Mouse (Mus musculus) limb, embryonic 10.5 days (tissue): ENCODE results near the gene Bco2. TPM values are rescaled to one million over a fixed set of nuclear protein-coding genes. Genes with fewer than 3 reads are reported as not detected.

ENCODE experiments used
- DNase-seq: peaks from one replicate; pipeline ENCODE4 v3.0.0-alpha.2; 2017; ENCODE audit warnings: low spot score
- H3K27ac ChIP-seq: fragments of 300-500 bp; sonication (generic); 2 replicates; pipeline ENCODE4 v1.5.1; 2016; ENCODE audit warnings: mild to moderate bottlenecking
- H3K27me3 ChIP-seq: fragments of 300-500 bp; sonication (generic); 2 replicates; pipeline ENCODE4 v1.6.1; 2016; ENCODE audit warnings: low read depth, mild to moderate bottlenecking; ENCODE audit not compliant: poor library complexity, severe bottlenecking
- H3K36me3 ChIP-seq: fragments of 300-500 bp; sonication (generic); 2 replicates; pipeline ENCODE4 v1.6.1; 2016; ENCODE audit warnings: mild to moderate bottlenecking, moderate library complexity
- H3K4me1 ChIP-seq: fragments of 300-500 bp; sonication (generic); 2 replicates; pipeline ENCODE4 v1.6.1; 2016
- H3K4me3 ChIP-seq: fragments of 300-500 bp; sonication (generic); 2 replicates; pipeline ENCODE4 v1.5.1; 2016; ENCODE audit warnings: mild to moderate bottlenecking, moderate library complexity
- H3K9me3 ChIP-seq: fragments of 300-500 bp; sonication (generic); replicated peaks from 2 replicates; pipeline ENCODE4 v1.6.1; 2016; ENCODE audit warnings: mild to moderate bottlenecking
- WGBS: fragments of 180-500 bp; shearing (Covaris S2); methylation state at CpG from one replicate; pipeline ENCODE4 v1.1.7; 2016; 5-methylcytosine and 5-hydroxymethylcytosine counted together
- polyA plus RNA-seq: library from polyadenylated mRNA; unstranded; fragments of >200 nt; fragmentation: Nextera tagmentation; extraction: Ambion mirVana; gene quantifications from 2 replicates; pipeline ENCODE4 v1.2.1, GENCODE M21; 2016

Bco2 gene
- polyA plus RNA-seq, 1 experiment from 2014 or later, result 0.06 TPM

DNA sequence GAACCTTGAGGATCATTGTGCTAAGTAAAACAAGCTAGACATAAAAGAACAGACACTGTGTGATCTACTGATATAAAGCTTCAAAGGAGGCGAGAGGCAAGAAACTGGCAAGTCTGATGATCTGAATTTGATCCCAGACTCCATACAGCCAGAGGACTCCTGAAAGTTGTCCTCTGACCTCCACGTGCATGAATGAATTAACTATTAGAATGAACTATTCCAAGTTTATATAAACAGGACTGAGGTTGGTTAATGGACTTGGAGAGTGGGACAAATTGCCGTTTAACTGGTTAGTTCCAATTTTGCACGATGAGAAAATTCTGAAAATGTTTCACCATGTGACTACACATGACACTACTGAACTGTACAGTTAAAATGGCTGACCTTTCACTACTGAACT is 6.0 kb downstream of the Bco2 start:
- DNase-seq, result no peak
- Histone ChIP-seq H3K4me1 (no peaks in the 10 kb centered on the region), H3K9me3 (no peaks in the 10 kb centered on the region), H3K36me3 (no peaks in the 10 kb centered on the region), H3K4me3 (no peak overlapping the region), H3K27ac (no peak overlapping the region), H3K27me3 (no peaks in the 10 kb centered on the region)
- WGBS, result 92% methylated on average over 4 of the region's 4 CpGs

DNA sequence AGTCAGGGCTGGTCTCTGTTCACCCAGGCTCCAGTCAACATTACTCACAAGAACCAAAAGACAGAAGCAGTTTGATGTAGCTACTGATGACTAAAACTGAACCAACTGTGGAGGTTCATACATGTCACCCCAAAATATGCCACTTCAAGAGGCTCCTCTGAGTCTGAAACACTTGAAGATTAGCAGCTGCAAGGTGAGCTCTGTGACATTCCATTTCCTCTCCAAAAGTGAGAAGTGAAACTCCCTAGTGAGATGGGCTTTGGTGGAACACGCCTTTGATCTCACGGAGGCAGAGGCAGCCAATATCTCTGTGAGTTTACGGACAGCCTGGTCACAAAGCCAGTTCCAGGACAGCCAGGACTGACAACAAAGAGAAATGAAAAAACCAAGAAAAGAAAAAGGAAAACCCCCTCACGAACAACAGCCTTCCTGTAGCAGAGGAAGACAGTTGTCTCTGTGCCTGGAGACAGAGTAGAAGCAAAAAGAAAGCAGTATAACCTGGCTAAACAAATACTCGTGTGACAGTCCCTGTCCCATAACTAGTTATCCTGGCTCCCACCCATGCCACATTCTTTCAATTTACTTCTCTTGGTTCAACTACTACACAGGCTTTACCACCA is 7.0 kb downstream of the Bco2 start:
- no peak for DNase-seq
- WGBS, result 38% methylated on average over 5 of the region's 5 CpGs
- H3K27me3 ChIP-seq, result no peaks in the 10 kb centered on the region
- no peaks in the 10 kb centered on the region for H3K9me3 ChIP-seq
- H3K36me3 ChIP-seq, result no peaks in the 10 kb centered on the region
- no peak overlapping the region for H3K27ac ChIP-seq
- no peak overlapping the region for H3K4me3 ChIP-seq
- H3K4me1 ChIP-seq, result no peaks in the 10 kb centered on the region

DNA sequence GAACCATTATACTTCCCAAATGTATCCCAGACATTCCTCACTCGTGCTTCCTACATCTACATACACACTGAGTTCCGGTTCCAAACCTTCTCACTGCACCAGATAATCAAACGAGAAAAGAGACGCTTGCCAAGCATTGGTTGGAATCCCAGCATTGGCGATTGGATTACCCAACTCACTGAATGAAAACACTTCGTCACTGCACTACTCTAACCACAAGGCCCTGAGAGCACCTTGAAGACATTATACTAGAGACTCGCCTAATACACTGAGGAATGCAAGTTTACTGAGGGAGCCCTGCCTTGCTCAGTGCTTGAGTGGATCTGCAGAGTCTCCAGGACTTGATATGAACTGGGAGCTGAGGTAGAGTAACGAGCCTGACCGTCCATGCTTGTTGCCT is 12.6 kb downstream of the Bco2 start:
- no peak for DNase-seq
- H3K4me3 ChIP-seq, result no peak overlapping the region
- no peaks in the 10 kb centered on the region for H3K9me3 ChIP-seq
- H3K27ac ChIP-seq, result no peak overlapping the region
- no peaks in the 10 kb centered on the region for H3K36me3 ChIP-seq
- H3K4me1 ChIP-seq, result peaks cover 7% of the 10 kb centered on the region; the same call in 1 of the 2 replicates
- 82% methylated on average over 9 of the region's 9 CpGs for WGBS
- no peaks in the 10 kb centered on the region for H3K27me3 ChIP-seq

DNA sequence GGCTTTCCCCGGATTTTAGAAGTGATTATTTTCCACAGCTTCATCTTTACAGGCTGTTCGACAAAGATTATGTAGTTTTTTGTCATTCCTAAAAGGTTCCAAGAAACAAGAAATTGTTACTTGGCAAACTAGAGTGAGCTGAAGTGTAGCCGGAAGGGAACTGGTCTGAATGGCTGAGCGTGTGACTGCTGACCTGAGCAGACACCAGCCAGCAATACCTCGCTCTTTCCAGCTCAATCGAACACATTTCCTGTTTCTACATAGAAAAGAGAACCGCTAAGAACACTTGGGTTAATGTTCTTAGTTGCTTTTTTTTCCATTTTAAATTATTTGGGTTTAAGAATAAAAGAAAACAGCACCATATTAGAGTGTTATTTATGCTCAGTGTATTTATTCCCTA is 14.8 kb downstream of the Bco2 start:
- no peak for DNase-seq
- no peak overlapping the region for H3K27ac ChIP-seq
- peaks cover 7% of the 10 kb centered on the region; the same call in 1 of the 2 replicates for H3K4me1 ChIP-seq
- no peaks in the 10 kb centered on the region for H3K27me3 ChIP-seq
- WGBS, result 81% methylated on average over 7 of the region's 7 CpGs
- H3K9me3 ChIP-seq, result no peaks in the 10 kb centered on the region
- H3K4me3 ChIP-seq, result no peak overlapping the region
- H3K36me3 ChIP-seq, result no peaks in the 10 kb centered on the region

DNA sequence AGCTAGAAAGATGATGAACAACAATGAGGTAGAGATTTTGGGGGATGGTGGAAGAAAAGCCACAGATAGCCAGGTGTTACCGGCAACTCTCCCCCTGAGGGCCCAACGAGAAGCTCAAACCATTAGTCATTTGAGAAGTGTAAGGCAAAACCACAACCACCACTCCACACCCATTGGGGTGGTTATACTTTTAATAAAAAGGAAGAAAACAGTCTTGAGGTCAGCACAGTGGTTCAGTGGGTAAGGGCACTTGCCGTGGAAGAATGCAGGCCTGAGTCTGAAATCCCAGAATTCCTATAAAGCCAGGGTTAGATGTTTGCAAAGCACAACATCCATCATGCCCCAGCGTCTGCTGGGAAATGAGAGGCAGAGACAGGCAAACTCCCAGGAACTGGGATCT is 17.7 kb downstream of the Bco2 start:
- no peak for DNase-seq
- Histone ChIP-seq H3K4me1 (peaks cover 7% of the 10 kb centered on the region; the same call in 1 of the 2 replicates), H3K9me3 (no peaks in the 10 kb centered on the region), H3K36me3 (no peaks in the 10 kb centered on the region), H3K4me3 (no peak overlapping the region), H3K27me3 (no peaks in the 10 kb centered on the region), H3K27ac (no peak overlapping the region)
- 67% methylated on average over 4 of the region's 4 CpGs for WGBS

DNA sequence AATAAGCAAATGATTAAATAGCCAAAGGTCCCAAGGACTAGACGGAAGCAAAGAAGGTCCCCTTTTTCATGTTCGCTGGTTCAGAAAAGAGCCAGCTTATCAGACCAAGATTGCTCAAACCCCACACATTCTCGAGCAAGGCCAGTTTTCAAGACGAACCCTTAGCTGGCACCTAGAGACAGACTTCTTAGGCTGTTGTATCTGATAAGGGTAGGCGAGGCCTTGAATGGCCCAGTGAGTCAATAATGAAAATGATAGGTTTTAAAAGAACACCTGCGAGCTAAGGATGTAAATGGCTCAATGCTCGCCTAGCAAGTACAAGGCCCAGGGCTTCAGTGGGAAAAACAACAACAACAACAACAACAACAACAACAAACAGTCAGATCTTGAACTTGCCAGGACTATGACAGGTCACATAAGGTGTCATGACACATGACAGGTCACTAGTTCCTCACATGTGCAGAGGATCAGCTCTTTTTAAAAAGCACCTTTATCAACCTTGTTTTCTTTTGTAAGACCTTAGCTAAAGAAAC is 18.3 kb downstream of the Bco2 start:
- H3K9me3 ChIP-seq, result no peaks in the 10 kb centered on the region
- no peak for DNase-seq
- no peak overlapping the region for H3K27ac ChIP-seq
- peaks cover 7% of the 10 kb centered on the region; the same call in 1 of the 2 replicates for H3K4me1 ChIP-seq
- no peaks in the 10 kb centered on the region for H3K27me3 ChIP-seq
- no peaks in the 10 kb centered on the region for H3K36me3 ChIP-seq
- no peak overlapping the region for H3K4me3 ChIP-seq
- 89% methylated on average over 7 of the region's 7 CpGs for WGBS

DNA sequence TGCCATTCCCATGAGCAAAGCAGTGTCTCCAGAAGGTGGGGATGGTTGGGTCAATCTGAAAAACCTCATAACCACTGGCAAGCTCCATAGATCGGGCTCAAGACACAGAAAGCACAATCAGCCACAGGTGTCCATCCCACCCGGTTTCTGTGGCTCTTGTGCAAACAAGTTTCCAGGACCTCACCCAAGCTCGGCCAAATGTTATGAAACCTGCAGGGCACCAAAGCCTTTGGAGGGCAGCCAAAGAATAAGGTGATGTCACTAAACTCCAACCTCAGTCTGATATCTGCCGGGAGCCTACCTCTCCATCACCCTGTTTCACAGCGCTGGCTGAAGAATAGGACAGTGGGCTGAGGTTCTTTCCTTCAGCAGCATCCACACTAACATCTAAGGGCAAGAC is 19.1 kb downstream of the Bco2 start:
- Histone ChIP-seq H3K27ac (no peak overlapping the region), H3K4me1 (peaks cover 7% of the 10 kb centered on the region; the same call in 1 of the 2 replicates), H3K27me3 (no peaks in the 10 kb centered on the region), H3K4me3 (no peak overlapping the region), H3K36me3 (no peaks in the 10 kb centered on the region), H3K9me3 (no peaks in the 10 kb centered on the region)
- no peak for DNase-seq
- WGBS, result 89% methylated on average over 5 of the region's 5 CpGs

DNA sequence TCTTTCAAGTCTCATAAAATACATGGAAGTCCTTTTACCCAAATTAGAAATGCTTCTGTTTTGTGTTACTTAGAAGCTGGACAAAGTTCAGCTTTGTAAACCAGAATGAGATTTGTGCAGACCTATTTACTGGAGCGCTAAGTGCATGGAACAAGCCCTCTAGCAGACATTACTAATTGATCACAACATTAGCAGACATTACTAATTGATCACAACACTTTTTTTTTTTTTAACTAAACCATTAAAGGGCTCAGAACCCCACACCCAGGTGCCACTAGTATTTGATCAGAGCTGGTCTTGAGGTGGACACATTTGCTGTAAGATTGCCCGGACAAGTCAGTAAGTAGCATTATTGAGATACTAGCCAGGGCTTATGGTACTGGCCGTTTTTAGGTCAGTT is 21.2 kb downstream of the Bco2 start:
- Histone ChIP-seq H3K27me3 (no peaks in the 10 kb centered on the region), H3K27ac (no peak overlapping the region), H3K9me3 (no peaks in the 10 kb centered on the region), H3K4me3 (no peak overlapping the region), H3K36me3 (no peaks in the 10 kb centered on the region), H3K4me1 (no peaks in the 10 kb centered on the region)
- 75% methylated on average over 3 of the region's 3 CpGs for whole genome bisulfite sequencing
- no peak for DNase-seq

DNA sequence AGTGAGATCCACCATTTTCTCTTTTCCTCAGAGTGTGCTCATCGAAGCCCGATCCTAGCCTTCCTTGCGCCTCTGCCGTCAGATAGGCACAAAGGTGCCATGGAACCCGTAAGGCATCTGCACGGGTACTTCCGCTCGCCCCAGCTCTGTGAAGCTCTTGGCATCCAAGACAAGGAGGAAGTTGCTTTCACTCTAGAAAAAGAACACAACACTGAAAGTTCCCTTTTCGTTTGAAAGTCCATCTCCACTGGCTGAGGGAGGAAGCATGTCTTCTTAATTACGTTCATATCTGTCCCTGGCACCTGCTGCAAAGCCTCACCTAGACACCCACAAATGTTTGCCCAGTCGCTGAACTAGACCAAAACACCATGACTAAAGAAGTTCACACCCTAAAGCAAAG is 21.7 kb downstream of the Bco2 start:
- H3K4me1 ChIP-seq, result peaks cover 1% of the 10 kb centered on the region; the same call in 1 of the 2 replicates
- no peak overlapping the region for H3K27ac ChIP-seq
- no peak for DNase-seq
- no peak overlapping the region for H3K4me3 ChIP-seq
- H3K36me3 ChIP-seq, result no peaks in the 10 kb centered on the region
- no peaks in the 10 kb centered on the region for H3K9me3 ChIP-seq
- WGBS, result 84% methylated on average over 11 of the region's 11 CpGs
- no peaks in the 10 kb centered on the region for H3K27me3 ChIP-seq

DNA sequence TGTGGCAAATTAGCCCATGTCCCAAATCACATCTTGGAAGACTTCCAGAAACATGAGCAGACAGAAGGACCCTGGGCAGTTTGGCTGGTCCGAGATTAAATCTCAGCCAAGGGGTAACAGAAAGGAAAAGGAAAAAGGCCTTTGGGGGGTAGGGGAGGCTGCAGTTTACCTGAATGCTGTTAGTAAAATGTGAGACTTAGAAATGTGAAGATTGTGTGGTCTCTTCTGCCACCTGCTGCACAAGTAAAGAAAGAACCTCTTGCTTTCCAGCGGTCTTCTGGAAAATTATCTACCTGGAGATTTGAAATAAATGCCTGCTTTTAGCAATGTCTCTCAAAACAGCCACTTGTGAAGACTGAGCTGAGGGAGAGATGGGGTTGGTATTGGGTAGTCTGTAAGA is 24.1 kb downstream of the Bco2 start:
- Histone ChIP-seq H3K9me3 (no peaks in the 10 kb centered on the region), H3K27me3 (no peaks in the 10 kb centered on the region), H3K4me1 (peaks cover 14% of the 10 kb centered on the region), H3K36me3 (no peaks in the 10 kb centered on the region), H3K4me3 (no peak overlapping the region), H3K27ac (no peak overlapping the region)
- no peak for DNase-seq
- WGBS, result 31% methylated on average over 2 of the region's 2 CpGs

DNA sequence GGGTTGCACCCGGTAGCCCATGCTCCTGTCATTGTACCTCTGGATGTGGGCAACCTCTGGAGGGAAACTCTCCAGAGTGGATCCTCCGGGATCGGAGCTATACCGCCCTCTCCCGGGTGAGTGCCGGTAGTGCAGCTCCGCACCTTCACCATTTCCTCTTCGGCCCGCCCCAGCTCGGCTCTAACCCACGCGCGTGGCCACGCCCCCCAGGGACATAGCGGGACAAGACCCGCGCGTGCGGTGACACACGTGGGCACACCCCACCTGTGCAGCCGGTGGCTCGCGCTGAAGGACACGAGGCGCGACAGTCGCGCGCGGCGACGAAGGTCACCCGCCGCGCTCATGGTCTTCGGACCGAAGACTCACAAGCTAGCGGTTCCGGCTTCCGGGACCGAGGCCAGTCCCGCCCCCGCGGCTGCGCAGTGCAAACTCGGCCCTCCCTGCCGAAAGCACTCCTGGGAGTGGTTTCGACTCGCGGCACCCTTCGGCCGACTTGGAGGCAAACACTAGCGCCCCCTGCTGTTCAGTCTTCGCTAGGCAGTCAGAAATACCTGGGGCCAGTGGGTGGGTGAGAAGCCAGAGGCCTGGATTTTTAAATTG is 26.6 kb downstream of the Bco2 start, which contains the start of gene Pts:
Gene Pts, minus strand, starts transcription at position 432 of the 600 bp plus-strand sequence.
- H3K9me3 ChIP-seq, result no peaks in the 10 kb centered on the region
- peak; percentile 99 for DNase-seq
- H3K4me3 ChIP-seq, result peak within 1 kb of the TSS; percentile 89
- H3K27me3 ChIP-seq, result no peaks in the 10 kb centered on the region
- WGBS, result under 1% methylated on average over 54 of the region's 54 CpGs
- H3K27ac ChIP-seq, result peak within 1 kb of the TSS; percentile 92
- peaks cover 14% of the 10 kb centered on the region for H3K4me1 ChIP-seq
- H3K36me3 ChIP-seq, result 0 out of 2 replicates have a peak, but pooled peaks cover 6% of the 10 kb centered on the region

DNA sequence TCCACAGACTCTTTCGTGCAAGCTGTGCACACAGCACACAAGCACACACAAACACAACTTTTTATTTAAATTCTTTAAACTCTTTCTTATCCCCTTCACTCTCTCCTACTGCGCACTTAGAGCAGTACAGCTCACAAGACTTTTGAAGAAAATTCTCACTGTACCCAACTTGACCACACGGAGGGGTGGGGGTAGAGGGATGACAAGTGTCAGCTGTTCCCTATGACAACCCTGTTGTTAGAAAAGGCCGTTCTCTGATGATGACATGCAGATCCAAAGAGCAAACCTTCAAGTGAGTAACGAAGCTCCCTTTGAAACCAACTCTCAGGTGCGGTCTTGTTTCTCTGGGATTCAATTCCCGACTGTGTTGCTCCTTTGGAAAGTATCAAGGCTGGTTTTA is 27.1 kb downstream of the Bco2 start:
- H3K36me3 ChIP-seq, result 0 out of 2 replicates have a peak, but pooled peaks cover 6% of the 10 kb centered on the region
- peaks cover 14% of the 10 kb centered on the region for H3K4me1 ChIP-seq
- peak overlapping the region; percentile 89 for H3K4me3 ChIP-seq
- peak overlapping the region; percentile 92; the same call in 1 of the 2 replicates for H3K27ac ChIP-seq
- no peaks in the 10 kb centered on the region for H3K9me3 ChIP-seq
- 53% methylated on average over 7 of the region's 7 CpGs for WGBS
- no peak for DNase-seq
- no peaks in the 10 kb centered on the region for H3K27me3 ChIP-seq

DNA sequence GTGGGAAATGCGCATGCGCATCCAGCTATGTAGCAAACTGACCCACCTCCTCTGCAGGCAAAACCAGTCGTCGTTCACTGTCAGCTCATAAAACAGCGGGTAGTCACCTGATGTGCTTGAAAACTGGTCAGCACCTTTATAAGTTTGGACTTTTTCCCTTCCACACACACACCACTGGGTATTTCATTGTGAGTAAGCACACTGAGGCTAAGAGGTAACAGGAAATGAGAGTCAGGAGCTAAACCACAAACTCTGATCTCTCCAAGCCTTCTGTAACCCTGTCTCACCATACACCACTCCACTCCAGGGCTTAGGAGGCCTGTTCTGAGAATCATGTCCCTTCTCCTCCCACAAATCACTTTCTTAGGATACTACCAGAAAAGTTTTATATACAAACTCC is 29.4 kb downstream of the Bco2 start:
- no peak for DNase-seq
- Histone ChIP-seq H3K9me3 (no peaks in the 10 kb centered on the region), H3K4me1 (peaks cover 14% of the 10 kb centered on the region), H3K27me3 (no peaks in the 10 kb centered on the region), H3K27ac (no peak overlapping the region), H3K4me3 (no peak overlapping the region), H3K36me3 (0 out of 2 replicates have a peak, but pooled peaks cover 8% of the 10 kb centered on the region)
- WGBS, result 73% methylated on average over 5 of the region's 5 CpGs
